Mouse (Mus musculus): ENCODE results near the gene Pink1.

Gene Pink1

GRCm38 (mm10) chr4:138313021-138313420 is 13.1 kb downstream of the Pink1 start:
- DNase-seq (ENCODE audit: extremely low spot score): no peak

GRCm38 (mm10) chr4:138312105-138312504 is 14.0 kb downstream of the Pink1 start:
- DNase-seq (ENCODE audit: extremely low spot score): no peak

GRCm38 (mm10) chr4:138311595-138311994 is 14.5 kb downstream of the Pink1 start:
- peak; percentile 37 for DNase-seq (ENCODE audit: extremely low spot score)

GRCm38 (mm10) chr4:138310311-138310910 is 15.7 kb downstream of the Pink1 start:
- no peak for DNase-seq (ENCODE audit: extremely low spot score)

- no peak for DNase-seq (ENCODE audit: extremely low spot score)
Measured at GRCm38 (mm10) chr4:138307739-138308138, 18.4 kb downstream of the Pink1 start.

- no peak for DNase-seq (ENCODE audit: extremely low spot score)
Measured at GRCm38 (mm10) chr4:138307025-138307424, 19.1 kb downstream of the Pink1 start.

GRCm38 (mm10) chr4:138304340-138305104 is 21.6 kb downstream of the Pink1 start, which contains the start of gene Ddost:
Ddost (plus strand) TSS chr4:138304730.
- DNase-seq (ENCODE audit: extremely low spot score): peak; percentile 96

- DNase-seq (ENCODE audit: extremely low spot score): no peak
Measured at GRCm38 (mm10) chr4:138303742-138304141, 22.4 kb downstream of the Pink1 start.

GRCm38 (mm10) chr4:138303011-138303410 is 23.1 kb downstream of the Pink1 start:
- DNase-seq (ENCODE audit: extremely low spot score): no peak

- no peak for DNase-seq (ENCODE audit: extremely low spot score)
Measured at GRCm38 (mm10) chr4:138301271-138301780, 24.8 kb downstream of the Pink1 start.

- DNase-seq (ENCODE audit: extremely low spot score): no peak
Measured at GRCm38 (mm10) chr4:138293949-138294550, 32.1 kb downstream of the Pink1 start.

GRCm38 (mm10) chr4:138293261-138293948 is 32.7 kb downstream of the Pink1 start:
- no peak for DNase-seq (ENCODE audit: extremely low spot score)

GRCm38 (mm10) chr4:138292028-138292427 is 34.1 kb downstream of the Pink1 start:
- DNase-seq (ENCODE audit: extremely low spot score): no peak

- no peak for DNase-seq (ENCODE audit: extremely low spot score)
Measured at GRCm38 (mm10) chr4:138288691-138289090, 37.4 kb downstream of the Pink1 start.

- no peak for DNase-seq (ENCODE audit: extremely low spot score)
Measured at GRCm38 (mm10) chr4:138286411-138286810, 39.7 kb downstream of the Pink1 start.

- peak; percentile 72 for DNase-seq (ENCODE audit: extremely low spot score)
Measured at GRCm38 (mm10) chr4:138282834-138283233, 43.3 kb downstream of the Pink1 start.

GRCm38 (mm10) chr4:138278346-138278745 is 47.8 kb downstream of the Pink1 start:
- DNase-seq (ENCODE audit: extremely low spot score): no peak

- DNase-seq (ENCODE audit: extremely low spot score): no peak
Measured at GRCm38 (mm10) chr4:138272011-138272997, 53.8 kb downstream of the Pink1 start.

- DNase-seq (ENCODE audit: extremely low spot score): no peak
Measured at GRCm38 (mm10) chr4:138267869-138268268, 58.2 kb downstream of the Pink1 start.
